Mouse (Mus musculus) forebrain, embryonic 11.5 days (tissue): ENCODE results near the gene Fli1. TPM values are rescaled to one million over a fixed set of nuclear protein-coding genes. Genes with fewer than 3 reads are reported as not detected.

Experiments
- ATAC-seq: fragments of 200-750 bp; cut with Nextera tagmentation; replicated peaks from 2 replicates; pipeline ENCODE4 v1.8.0; 2017; ENCODE audit warnings: moderate TSS enrichment; ENCODE audit not compliant: low FRiP score
- DNase-seq: peaks from one replicate; pipeline ENCODE4 v3.0.0-alpha.2; 2017; ENCODE audit warnings: low spot score
- H3K27ac ChIP-seq: fragments of 300-500 bp; sonication (generic); 2 replicates; pipeline ENCODE4 v1.5.1; 2014; ENCODE audit warnings: low read depth, low read length
- H3K27me3 ChIP-seq: fragments of 300-500 bp; sonication (generic); 2 replicates; pipeline ENCODE4 v1.6.1; 2014; ENCODE audit warnings: mild to moderate bottlenecking, low read length, mixed read lengths; ENCODE audit not compliant: control insufficient read depth, insufficient read depth
- H3K36me3 ChIP-seq: fragments of 300-500 bp; sonication (generic); 2 replicates; pipeline ENCODE4 v1.6.1; 2014; ENCODE audit warnings: mild to moderate bottlenecking, low read length, moderate library complexity, mixed read lengths; ENCODE audit not compliant: control insufficient read depth, insufficient read depth
- H3K4me1 ChIP-seq: fragments of 300-500 bp; sonication (generic); replicated peaks from 2 replicates; pipeline ENCODE4 v1.6.1; 2014; ENCODE audit warnings: low read length, mixed read lengths; ENCODE audit not compliant: control insufficient read depth, insufficient read depth
- H3K4me2 ChIP-seq: fragments of 300-500 bp; sonication (generic); 2 replicates; pipeline ENCODE4 v1.6.1; 2014; ENCODE audit warnings: low read depth, mild to moderate bottlenecking, low read length, moderate library complexity, mixed read lengths; ENCODE audit not compliant: severe bottlenecking
- H3K4me3 ChIP-seq: fragments of 300-500 bp; sonication (generic); 2 replicates; pipeline ENCODE4 v1.5.1; 2014; ENCODE audit warnings: low read depth, low read length
- H3K9ac ChIP-seq: fragments of 300-500 bp; sonication (generic); 2 replicates; pipeline ENCODE4 v1.6.1; 2014; ENCODE audit warnings: low read length
- H3K9me3 ChIP-seq: fragments of 300-500 bp; sonication (generic); 2 replicates; pipeline ENCODE4 v1.6.1; 2016; ENCODE audit warnings: low read length, mixed read lengths; ENCODE audit not compliant: control insufficient read depth
- WGBS: fragments of 180-500 bp; shearing (Covaris S2); extraction: QIAGEN DNeasy Blood & Tissue Kit; methylation state at CpG from one replicate; pipeline ENCODE4 v1.1.7; 2014; 5-methylcytosine and 5-hydroxymethylcytosine counted together
- polyA plus RNA-seq: library from polyadenylated mRNA; unstranded; fragments of >200 nt; fragmentation: Nextera tagmentation; extraction: Ambion mirVana; gene quantifications from 2 replicates; pipeline ENCODE4 v1.2.1, GENCODE M21; 2014

The Fli1 gene
- polyA plus RNA-seq, 1 experiment from 2014 or later, result 14.3 TPM

DNA sequence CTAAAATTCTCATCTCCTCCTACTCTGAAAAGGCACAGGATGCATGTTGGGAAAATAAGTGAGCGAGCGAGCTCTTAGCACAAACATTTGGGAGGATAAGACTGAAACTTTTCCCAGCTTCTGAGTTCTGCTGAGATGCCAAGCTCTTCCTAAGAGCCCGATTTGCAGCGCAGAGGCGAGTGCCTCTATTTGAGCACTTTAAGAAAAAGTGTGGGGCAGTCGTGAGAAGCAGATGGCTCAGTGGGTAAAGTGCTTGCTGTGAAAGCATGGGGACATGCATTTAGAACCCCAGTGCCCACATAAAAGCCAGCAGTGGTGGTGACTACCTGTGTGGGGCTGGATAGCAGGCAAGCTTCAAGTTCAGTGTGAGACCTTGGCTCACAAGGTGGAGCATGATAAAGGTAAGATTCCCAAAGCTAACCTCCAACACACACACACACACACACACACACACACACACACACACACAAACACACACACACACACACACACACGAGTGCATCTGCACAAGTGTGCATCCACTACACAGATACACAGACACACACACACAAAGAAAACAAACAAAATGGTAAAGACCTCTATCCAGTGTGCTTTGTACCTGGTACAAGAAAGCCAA, 37.1 kb downstream of the Fli1 start:
- no peak overlapping the region for H3K9ac ChIP-seq
- DNase-seq, result no peak
- no peak overlapping the region for H3K27ac ChIP-seq
- no peak overlapping the region for H3K4me3 ChIP-seq
- no peaks in the 10 kb centered on the region for H3K36me3 ChIP-seq
- no peak overlapping the region for H3K4me2 ChIP-seq
- H3K27me3 ChIP-seq, result no peaks in the 10 kb centered on the region
- WGBS, result 80% methylated on average over 7 of the region's 7 CpGs
- no peaks in the 10 kb centered on the region for H3K4me1 ChIP-seq
- no peaks in the 10 kb centered on the region for H3K9me3 ChIP-seq
- ATAC-seq, result no peak

GRCm38 (mm10) chr9:32503995-32504451, 38.6 kb downstream of the Fli1 start:
- Histone ChIP-seq H3K4me2 (no peak overlapping the region), H3K9ac (no peak overlapping the region), H3K4me3 (no peak overlapping the region), H3K4me1 (no peaks in the 10 kb centered on the region), H3K9me3 (no peaks in the 10 kb centered on the region), H3K36me3 (no peaks in the 10 kb centered on the region), H3K27me3 (no peaks in the 10 kb centered on the region), H3K27ac (no peak overlapping the region)
- no peak for ATAC-seq
- no peak for DNase-seq
- WGBS, result 80% methylated on average over 11 of the region's 11 CpGs

DNA sequence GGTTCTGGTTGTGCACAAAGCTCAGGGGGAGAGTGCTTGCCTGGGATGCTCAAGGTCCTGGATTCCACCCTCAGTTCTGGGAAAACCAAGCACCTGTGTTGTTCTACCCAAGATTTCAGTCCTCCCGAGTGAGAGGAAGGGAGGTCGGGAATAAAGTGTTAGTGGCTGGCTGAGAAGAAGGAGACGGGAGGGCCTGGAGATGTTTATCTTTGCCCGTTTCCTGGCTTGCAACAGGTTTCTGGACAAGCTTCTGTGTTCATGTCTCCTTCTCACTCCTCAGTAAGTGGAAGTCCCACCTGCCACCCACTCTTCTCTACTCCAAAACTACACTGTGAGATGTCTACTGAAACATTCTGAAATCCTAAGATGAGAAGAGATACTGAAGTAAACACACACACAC, 39.2 kb downstream of the Fli1 start:
- no peak for DNase-seq
- 77% methylated on average over 4 of the region's 4 CpGs for WGBS
- Histone ChIP-seq H3K27me3 (no peaks in the 10 kb centered on the region), H3K4me3 (no peak overlapping the region), H3K4me1 (no peaks in the 10 kb centered on the region), H3K27ac (no peak overlapping the region), H3K9me3 (no peaks in the 10 kb centered on the region), H3K36me3 (no peaks in the 10 kb centered on the region), H3K4me2 (no peak overlapping the region), H3K9ac (no peak overlapping the region)
- ATAC-seq, result no peak

DNA sequence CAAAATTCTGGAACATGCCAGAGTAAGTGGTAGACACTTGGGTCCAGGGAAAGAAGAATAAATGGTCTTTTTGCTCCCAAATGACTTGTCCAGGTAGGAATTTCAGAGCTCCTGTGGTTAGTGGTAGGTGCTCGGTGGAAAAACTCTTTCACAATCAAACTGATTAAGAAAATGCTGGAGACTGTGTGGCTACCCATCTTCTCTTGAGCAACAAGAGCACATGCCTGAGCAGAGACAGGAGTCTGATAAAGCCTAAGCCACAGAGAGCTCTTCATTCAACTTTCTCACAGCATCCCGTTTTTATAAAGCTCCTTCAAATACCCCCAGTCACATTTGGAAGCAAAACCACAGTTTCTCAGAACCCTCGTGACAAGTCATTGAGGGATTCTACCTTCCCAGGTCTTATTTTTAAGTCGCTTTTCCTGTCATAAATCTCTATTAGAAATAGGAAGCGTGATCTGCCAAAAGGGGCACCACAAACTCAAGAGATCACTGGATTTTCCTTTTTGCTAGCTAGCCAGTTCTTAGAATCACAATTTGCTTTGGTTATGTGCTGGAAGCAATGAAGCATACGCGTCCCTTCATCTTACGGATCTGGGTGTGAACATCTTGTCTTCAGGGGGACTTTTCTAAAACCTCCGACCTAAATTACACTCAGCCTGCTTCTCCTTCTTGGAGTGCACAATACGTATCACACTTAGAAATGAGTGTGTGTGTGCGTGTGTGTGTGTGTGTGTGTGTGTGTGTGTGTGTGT, 40.2 kb downstream of the Fli1 start:
- WGBS, result 87% methylated on average over 11 of the region's 11 CpGs

DNA sequence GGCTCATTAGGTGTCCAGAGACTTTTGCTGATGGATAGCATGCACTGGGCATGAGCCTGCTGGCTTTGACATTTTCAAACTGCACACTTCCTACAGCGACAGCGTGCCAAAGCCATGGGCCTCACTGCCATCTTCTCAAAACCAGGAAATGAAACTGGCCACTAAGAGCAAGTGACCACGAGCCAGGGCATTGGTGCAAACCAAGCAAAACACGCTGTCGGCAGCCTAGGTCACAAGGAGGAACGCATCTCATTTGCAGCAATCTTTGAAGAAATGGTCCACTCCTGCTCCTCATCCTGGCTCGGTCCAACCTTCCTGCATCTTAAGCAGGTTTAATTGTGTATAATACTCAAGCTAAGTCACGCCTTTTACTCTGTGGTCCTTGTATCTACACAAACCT, 41.8 kb downstream of the Fli1 start:
- WGBS, result 91% methylated on average over 8 of the region's 8 CpGs

More for the DNA sequence above, 40.2 kb downstream of the Fli1 start:
- Histone ChIP-seq H3K4me2 (no peak overlapping the region), H3K9ac (no peak overlapping the region), H3K9me3 (no peaks in the 10 kb centered on the region), H3K4me3 (no peak overlapping the region), H3K4me1 (no peaks in the 10 kb centered on the region), H3K27me3 (no peaks in the 10 kb centered on the region), H3K36me3 (no peaks in the 10 kb centered on the region), H3K27ac (no peak overlapping the region)
- no peak for ATAC-seq
- no peak for DNase-seq

GRCm38 (mm10) chr9:32500063-32500462, 42.6 kb downstream of the Fli1 start:
- WGBS, result 76% methylated on average over 5 of the region's 5 CpGs
- H3K9me3 ChIP-seq, result no peaks in the 10 kb centered on the region
- no peaks in the 10 kb centered on the region for H3K36me3 ChIP-seq
- no peaks in the 10 kb centered on the region for H3K27me3 ChIP-seq
- H3K9ac ChIP-seq, result no peak overlapping the region
- ATAC-seq (no peak), DNase-seq (no peak)
- H3K4me3 ChIP-seq, result no peak overlapping the region
- H3K27ac ChIP-seq, result no peak overlapping the region
- H3K4me1 ChIP-seq, result 0 out of 2 replicates have a peak, but pooled peaks cover 1% of the 10 kb centered on the region
- H3K4me2 ChIP-seq, result no peak overlapping the region

More for the DNA sequence above, 41.8 kb downstream of the Fli1 start:
- ATAC-seq (no peak), DNase-seq (no peak)
- H3K4me3 ChIP-seq, result no peak overlapping the region
- no peaks in the 10 kb centered on the region for H3K36me3 ChIP-seq
- no peaks in the 10 kb centered on the region for H3K9me3 ChIP-seq
- H3K27ac ChIP-seq, result no peak overlapping the region
- H3K27me3 ChIP-seq, result no peaks in the 10 kb centered on the region
- no peak overlapping the region for H3K9ac ChIP-seq
- H3K4me2 ChIP-seq, result no peak overlapping the region
- no peaks in the 10 kb centered on the region for H3K4me1 ChIP-seq

GRCm38 (mm10) chr9:32499469-32499868, 43.2 kb downstream of the Fli1 start:
- H3K4me1 ChIP-seq, result 0 out of 2 replicates have a peak, but pooled peaks cover 4% of the 10 kb centered on the region
- no peak for DNase-seq
- no peak overlapping the region for H3K9ac ChIP-seq
- 74% methylated on average over 6 of the region's 6 CpGs for WGBS
- no peak overlapping the region for H3K4me2 ChIP-seq
- H3K36me3 ChIP-seq, result no peaks in the 10 kb centered on the region
- ATAC-seq, result no peak
- no peak overlapping the region for H3K4me3 ChIP-seq
- no peak overlapping the region for H3K27ac ChIP-seq
- no peaks in the 10 kb centered on the region for H3K9me3 ChIP-seq
- H3K27me3 ChIP-seq, result no peaks in the 10 kb centered on the region

DNA sequence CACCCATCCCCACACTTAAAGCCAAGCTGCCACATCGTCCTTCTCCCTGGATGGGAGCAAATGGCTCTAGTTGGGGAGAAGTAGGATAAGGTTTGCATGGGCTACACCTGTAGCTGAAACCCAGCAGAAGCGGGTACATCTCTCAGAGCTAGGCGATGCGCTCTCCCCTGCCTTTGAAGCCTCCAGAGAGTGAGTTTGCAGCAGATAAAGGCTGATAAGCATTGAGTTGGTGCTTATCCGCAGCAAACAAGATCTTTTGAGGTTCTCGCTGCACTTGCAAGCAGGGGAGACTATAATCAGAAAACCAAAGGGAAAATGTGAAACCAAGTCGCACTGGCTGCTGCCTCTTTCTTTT, 47.0 kb downstream of the Fli1 start:
- Histone ChIP-seq H3K27ac (no peak overlapping the region), H3K9ac (no peak overlapping the region), H3K4me3 (no peak overlapping the region), H3K4me2 (no peak overlapping the region), H3K36me3 (no peaks in the 10 kb centered on the region), H3K27me3 (no peaks in the 10 kb centered on the region), H3K4me1 (0 out of 2 replicates have a peak, but pooled peaks cover 4% of the 10 kb centered on the region), H3K9me3 (no peaks in the 10 kb centered on the region)
- DNase-seq (no peak), ATAC-seq (no peak)
- WGBS, result 37% methylated on average over 7 of the region's 7 CpGs
